Mouse (Mus musculus) lung, postnatal 0 days (tissue): ENCODE results near the gene Vps45.

Experiments
- CTCF ChIP-seq: IDR thresholded peaks from 2 replicates; pipeline ENCODE4 v1.5.1; 2016; ENCODE audit warnings: antibody characterized with exemption, mild to moderate bottlenecking
- EP300 ChIP-seq: IDR thresholded peaks from 2 replicates; pipeline ENCODE4 v1.6.1; 2016; ENCODE audit warnings: antibody characterized with exemption, mild to moderate bottlenecking, control low read depth

GRCm38 (mm10) chr3:96078711-96079110, 20.4 kb upstream of the Vps45 start:
- no peak for TF ChIP-seq CTCF
- no peak for TF ChIP-seq EP300
